Mouse (Mus musculus) right cerebral cortex, adult 2 months (tissue): ENCODE measurements around the gene Tbrg4.

Experiments
- DNase-seq, 2 experiments: peaks; one replicate each; pipeline ENCODE4 v3.0.0; 2021 to 2022; ENCODE audit warnings: low spot score in 2 of 2

The Tbrg4 gene

DNA sequence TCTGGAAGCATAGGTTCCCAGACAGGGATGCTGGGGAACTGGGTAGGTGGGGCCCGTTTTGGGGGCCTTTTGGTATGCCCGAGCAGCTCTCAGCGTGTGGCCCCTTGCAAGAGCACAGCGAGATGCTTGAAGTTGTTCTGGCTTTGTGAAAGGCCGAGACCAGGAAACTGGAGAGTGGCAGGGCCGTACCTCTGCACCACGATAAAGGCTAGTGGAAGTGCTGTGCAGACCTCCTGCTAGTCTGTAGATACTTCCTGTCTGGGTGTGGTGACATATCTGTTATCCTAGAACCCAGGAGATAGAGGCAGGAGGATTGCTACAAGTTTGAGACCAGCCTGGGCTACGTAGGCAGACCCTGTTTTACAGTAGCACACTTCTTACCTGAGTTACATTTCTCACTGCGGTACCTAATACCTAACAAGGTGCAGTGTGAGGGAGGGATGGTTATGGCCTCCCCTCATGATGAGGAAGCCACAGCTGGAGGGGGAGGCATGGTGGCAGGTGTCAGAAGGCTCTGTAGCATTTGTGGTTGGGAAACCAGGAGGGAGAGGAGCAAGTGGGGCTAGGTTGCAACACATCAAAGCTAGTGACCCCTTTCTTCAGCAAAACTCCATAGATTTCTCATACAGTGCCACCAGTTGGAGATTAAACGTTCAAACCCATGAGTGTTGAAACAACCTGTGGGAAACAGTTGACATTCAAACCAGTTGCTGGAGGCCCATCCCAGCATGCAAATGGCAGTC, 34.8 kb downstream of the Tbrg4 start:
- DNase-seq: no peak

DNA sequence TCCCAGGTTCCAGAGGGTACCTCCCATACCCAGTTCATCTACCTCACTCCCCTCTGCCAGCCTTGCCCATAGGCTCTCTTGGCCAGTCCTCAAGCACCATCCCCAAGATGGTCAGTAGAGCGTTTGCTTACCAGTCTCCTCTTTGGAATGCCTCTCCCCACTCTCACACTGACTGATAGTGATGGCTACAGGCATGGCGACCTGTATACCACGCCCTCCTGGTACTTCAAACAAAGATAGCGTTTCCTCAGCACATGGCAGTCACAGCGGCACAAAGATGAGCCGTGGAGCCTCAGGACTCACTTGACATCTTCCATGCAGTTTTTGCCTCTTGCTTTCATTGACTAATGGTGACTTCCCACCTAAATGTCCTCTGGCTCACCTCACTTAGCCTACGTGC, 36.0 kb downstream of the Tbrg4 start:
- DNase-seq: no peak

GRCm38 (mm10) chr11:6588295-6588694, 37.6 kb downstream of the Tbrg4 start:
- peak in 1 of 2 experiments; percentile 9 for DNase-seq

- no peak for DNase-seq
Observed at GRCm38 (mm10) chr11:6587249-6587940, 38.5 kb downstream of the Tbrg4 start.

GRCm38 (mm10) chr11:6586660-6587059, 39.2 kb downstream of the Tbrg4 start:
- no peak for DNase-seq

DNA sequence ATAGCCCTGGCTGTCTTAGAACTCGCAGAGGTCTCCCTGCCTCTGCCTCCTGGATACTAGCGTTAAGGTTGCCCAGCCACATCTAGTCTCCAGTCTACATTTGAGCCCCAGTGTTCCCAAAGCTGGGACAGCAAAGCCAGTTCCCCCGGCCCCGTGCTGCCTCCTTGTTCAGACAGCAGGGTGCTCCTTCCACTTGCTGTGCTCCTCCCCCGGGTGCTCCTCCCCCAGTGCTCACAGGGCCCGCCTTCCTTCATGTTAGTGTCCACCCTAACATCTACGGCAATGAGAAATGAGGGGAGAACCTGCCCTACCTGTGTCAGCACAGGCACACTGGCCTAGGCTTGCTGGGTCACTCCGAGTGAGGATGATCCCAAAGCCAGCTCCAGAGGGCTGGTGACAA, 40.1 kb downstream of the Tbrg4 start:
- no peak for DNase-seq

DNA sequence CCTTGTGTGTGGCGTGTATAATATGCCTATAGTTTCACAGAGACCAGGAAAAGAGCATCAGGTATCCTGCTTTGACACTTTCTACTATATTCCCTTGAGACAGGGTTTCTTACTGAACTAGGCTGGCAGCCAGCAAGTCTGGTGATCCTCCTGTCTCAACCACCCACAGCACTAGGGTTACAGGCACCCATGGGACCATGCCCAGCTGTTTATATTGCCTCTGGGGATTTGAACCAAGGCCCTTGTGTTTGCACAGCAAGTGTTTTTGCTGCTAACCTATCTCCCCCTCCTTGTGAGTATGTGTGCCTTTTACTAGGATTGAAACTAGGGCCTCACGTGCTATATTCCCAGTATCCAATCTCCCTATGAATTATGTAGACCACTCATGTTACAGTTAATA, 44.3 kb downstream of the Tbrg4 start:
- no peak for DNase-seq

DNA sequence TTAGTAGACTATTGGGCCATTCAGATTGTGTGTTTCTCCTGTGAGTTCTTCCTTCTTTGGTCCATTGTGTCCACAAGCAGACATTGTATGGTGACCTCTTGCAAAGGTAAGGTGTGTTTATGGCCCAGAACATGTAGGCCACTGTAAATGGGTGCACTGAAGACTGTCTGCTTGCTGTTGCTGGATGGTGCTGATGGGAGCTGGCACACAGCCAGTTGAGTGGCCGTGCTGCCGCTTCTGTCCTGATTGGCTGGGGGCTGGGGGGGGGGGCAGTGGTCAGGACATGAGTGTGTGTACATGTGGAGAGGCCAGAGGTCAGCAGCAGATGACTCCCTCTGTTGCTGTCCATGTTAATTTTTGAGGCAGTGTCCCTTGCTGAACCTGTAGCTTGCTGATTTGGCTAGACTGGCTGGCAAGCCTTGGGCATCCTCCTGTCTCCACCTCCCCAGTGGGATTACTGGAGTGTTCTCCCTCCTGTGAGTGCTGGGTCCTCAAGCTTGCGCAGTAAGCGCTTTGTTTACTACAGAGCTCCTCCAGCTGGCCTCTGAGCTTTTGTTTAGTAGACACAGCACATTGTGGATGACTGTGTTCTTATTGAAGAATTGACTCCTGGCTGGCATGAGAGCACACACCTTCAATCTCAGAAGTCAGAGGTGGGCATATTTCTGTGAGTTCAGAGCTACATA, 45.7 kb downstream of the Tbrg4 start:
- DNase-seq: no peak

DNA sequence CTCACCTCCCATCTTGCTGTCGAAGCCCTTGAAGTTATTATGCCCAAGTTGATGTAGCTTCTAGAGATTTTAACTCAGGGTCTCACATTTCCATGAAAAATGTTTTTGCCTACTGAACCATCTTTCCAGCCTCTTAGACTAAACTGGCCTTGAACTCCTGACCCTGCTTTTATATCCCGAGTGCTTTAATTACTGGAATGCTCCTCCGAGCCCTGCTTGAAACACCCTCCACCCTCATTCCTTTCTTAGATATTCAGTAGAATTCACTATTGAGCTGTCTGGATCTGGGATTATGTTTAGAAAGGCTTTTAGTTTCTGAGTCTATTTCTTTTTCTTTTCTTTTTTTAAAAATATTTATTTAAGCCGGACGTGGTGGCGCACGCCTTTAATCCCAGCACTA, 46.5 kb downstream of the Tbrg4 start:
- DNase-seq: no peak

- DNase-seq: no peak
Observed at GRCm38 (mm10) chr11:6576151-6576550, 49.7 kb downstream of the Tbrg4 start.

- DNase-seq: no peak
Observed at GRCm38 (mm10) chr11:6569410-6569777, 56.5 kb downstream of the Tbrg4 start.

GRCm38 (mm10) chr11:6568584-6569409, 57.1 kb downstream of the Tbrg4 start:
- DNase-seq: peak; percentile 53 to 64

DNA sequence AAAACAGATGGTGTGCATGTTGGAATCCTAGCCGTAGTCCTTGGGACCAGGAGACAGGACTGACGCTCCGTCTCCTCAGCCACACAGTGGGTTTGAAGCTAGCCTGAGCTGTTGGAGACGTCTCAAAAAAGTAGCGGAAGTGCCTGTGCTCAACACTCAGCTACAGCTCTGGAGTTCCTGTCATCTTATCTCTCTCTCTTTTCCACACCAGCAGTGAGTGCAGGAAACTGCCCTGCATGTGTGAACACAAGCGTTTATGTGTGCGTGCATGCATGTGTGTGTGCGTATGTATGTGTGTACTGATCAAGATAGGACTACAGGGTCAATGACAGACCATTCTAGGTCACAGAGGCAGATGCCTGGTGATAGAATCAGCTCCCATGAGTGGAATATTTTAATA, 57.9 kb downstream of the Tbrg4 start:
- no peak for DNase-seq

GRCm38 (mm10) chr11:6566496-6566895, 59.4 kb downstream of the Tbrg4 start:
- no peak for DNase-seq
